Comparison of ENCODE assay signal across 25 mouse cellular contexts in the genomic region with DNA sequence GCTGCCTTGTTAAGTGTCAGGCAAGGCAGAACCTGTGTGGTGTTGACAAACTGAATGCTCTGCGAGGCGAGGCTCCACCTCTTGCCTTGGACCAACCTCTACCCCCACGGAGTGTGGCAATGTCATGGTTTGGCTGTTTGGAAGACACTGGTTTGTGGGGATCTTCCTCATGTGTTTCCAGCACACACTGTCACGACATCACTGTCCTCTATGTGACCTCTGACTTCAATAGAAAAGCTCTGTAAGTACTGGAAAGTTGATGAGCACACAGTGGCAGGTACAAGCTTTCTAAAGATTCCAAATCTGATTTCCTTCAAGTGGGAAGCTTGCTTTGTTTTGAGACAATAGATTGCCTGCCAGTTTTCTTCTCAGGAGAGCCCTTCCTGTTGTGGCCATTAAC.
DNase-seq lines count a peak whose midpoint lies in the region; ATAC-seq lines count a peak whose summit lies in the region.
"Had no signal": no experiment of that assay in that cellular context is flagged by ENCODE, and none has a peak within 500 bp of the region (broad histone marks: within the 10 kb centered on the region; RNA-seq: fewer than 3 reads in every experiment).

No protein-coding gene starts in this region.

- no peak overlapping the region for H3K4me3 ChIP-seq in heart, embryonic 12.5 days
- no peak overlapping the region for H3K4me3 ChIP-seq in forebrain, embryonic 11.5 days (ENCODE audit: low read depth, low read length)
- H3K4me3 ChIP-seq: embryonic facial prominence, embryonic 13.5 days; forebrain, embryonic 12.5 days; forebrain, embryonic 15.5 days; heart, embryonic 13.5 days had no signal

- no peaks in the 10 kb centered on the region for H3K36me3 ChIP-seq in heart, embryonic 12.5 days
- H3K36me3 ChIP-seq in forebrain, embryonic 11.5 days (ENCODE audit: control insufficient read depth, insufficient read depth, low read length), result no peaks in the 10 kb centered on the region
- H3K36me3 ChIP-seq: embryonic facial prominence, embryonic 13.5 days; forebrain, embryonic 12.5 days; forebrain, embryonic 15.5 days; heart, embryonic 13.5 days had no signal

- no peak overlapping the region for H3K4me2 ChIP-seq in heart, embryonic 12.5 days
- no peak overlapping the region for H3K4me2 ChIP-seq in forebrain, embryonic 11.5 days (ENCODE audit: low read depth, low read length, severe bottlenecking)
- H3K4me2 ChIP-seq: embryonic facial prominence, embryonic 13.5 days; forebrain, embryonic 12.5 days; forebrain, embryonic 15.5 days; heart, embryonic 13.5 days; hindbrain, embryonic 14.5 days had no signal

- H3K9ac ChIP-seq in heart, embryonic 12.5 days, result no peak overlapping the region
- H3K9ac ChIP-seq in forebrain, embryonic 11.5 days (ENCODE audit: low read length), result no peak overlapping the region
- H3K9ac ChIP-seq: embryonic facial prominence, embryonic 13.5 days; forebrain, embryonic 12.5 days; forebrain, embryonic 15.5 days; heart, embryonic 13.5 days; hindbrain, embryonic 14.5 days had no signal

- H3K4me1 ChIP-seq in heart, embryonic 12.5 days (replicated peaks), result peaks cover 9% of the 10 kb centered on the region
- H3K4me1 ChIP-seq in forebrain, embryonic 11.5 days (replicated peaks; ENCODE audit: control insufficient read depth, insufficient read depth, low read length), result peaks cover 3% of the 10 kb centered on the region; the same call in 1 of the 2 replicates

- H3K27ac ChIP-seq in heart, embryonic 12.5 days (ENCODE audit: poor library complexity, severe bottlenecking), result no peak overlapping the region
- H3K27ac ChIP-seq in forebrain, embryonic 11.5 days (ENCODE audit: low read depth, low read length), result no peak overlapping the region
- H3K27ac ChIP-seq: embryonic facial prominence, embryonic 13.5 days; forebrain, embryonic 12.5 days; forebrain, embryonic 15.5 days; heart, embryonic 13.5 days; hindbrain, embryonic 14.5 days; hindbrain, postnatal 0 days had no signal

- DNase-seq in heart, adult 8-10 months (ENCODE audit: low spot score), result no peak
- DNase-seq in ES-CJ7 (ENCODE audit: low read depth, low spot score) (peak; percentile 11), R1 (ENCODE audit: low read depth, low spot score) (peak; percentile 72)
- no peak for DNase-seq in forebrain, embryonic 11.5 days (ENCODE audit: low spot score)
- DNase-seq: adrenal gland, adult 2 months; adrenal gland, postnatal 14 days; cerebellum, adult 11 months; cerebellum, adult 2 months; cerebellum, adult 9-11 months; cerebellum, postnatal 25 days; gastrocnemius, postnatal 10 days; heart, adult 11 months; heart, postnatal 14 days; heart, postnatal 4 days; kidney, adult 11 months had no signal

- 0 out of 2 replicates have a peak, but pooled peaks have one; percentile 29 for ATAC-seq in heart, embryonic 12.5 days (ENCODE audit: insufficient number of reproducible peaks, low FRiP score)
- ATAC-seq in forebrain, embryonic 11.5 days (replicated peaks; ENCODE audit: low FRiP score), result no peak
- no peak for ATAC-seq in erythroblast, adult 5-6 weeks (replicated peaks; ENCODE audit: low FRiP score, poor library complexity, severe bottlenecking)
- ATAC-seq: CD4-positive, CD25-positive, alpha-beta regulatory T cell, adult 4 months; forebrain, embryonic 15.5 days; hindbrain, postnatal 0 days; inflammation-experienced regulatory T-cells, adult 6 months had no signal

- H3K27me3 ChIP-seq in heart, embryonic 12.5 days (replicated peaks), result peaks cover 7% of the 10 kb centered on the region; the same call in 1 of the 2 replicates
- H3K27me3 ChIP-seq in forebrain, embryonic 11.5 days (ENCODE audit: control insufficient read depth, insufficient read depth, low read length), result no peaks in the 10 kb centered on the region
- H3K27me3 ChIP-seq: forebrain, embryonic 15.5 days had no signal

- no peaks in the 10 kb centered on the region for H3K9me3 ChIP-seq in heart, embryonic 12.5 days (replicated peaks)
- H3K9me3 ChIP-seq in forebrain, embryonic 11.5 days (ENCODE audit: control insufficient read depth, low read length), result no peaks in the 10 kb centered on the region
- H3K9me3 ChIP-seq: embryonic facial prominence, embryonic 13.5 days; forebrain, embryonic 12.5 days; forebrain, embryonic 15.5 days; heart, embryonic 13.5 days had no signal

- 36% methylated on average over 4 of the region's 4 CpGs for WGBS in heart, embryonic 12.5 days
- WGBS in forebrain, embryonic 11.5 days, result 57% methylated on average over 4 of the region's 4 CpGs

Comparison
In these comparisons a context has a peak if more than half of its experiments do, and no peak if none do; other contexts are left out.
1. DNase-seq: peak in ES-CJ7 (single experiment) and R1 (single experiment); none in heart, adult 8-10 months (single experiment) and forebrain, embryonic 11.5 days (single experiment).